Mouse (Mus musculus) thymus, adult 2 months (tissue): ENCODE measurements at regions not wholly inside any gene's neighbourhood (a gene's known extent, or its start where the extent isn't known, plus 50 kb on each side); places are given as distances from the start of the nearest gene placed in this dataset.

Experiments
- DNase-seq: peaks from one replicate; pipeline ENCODE4 v3.0.0; 2021
- H3K27ac ChIP-seq: fragments of 200-500 bp; 2 replicates; pipeline ENCODE4 v1.5.1; 2012; ENCODE audit warnings: low read length, control low read depth; ENCODE audit not compliant: control insufficient read depth, insufficient read depth
- H3K27me3 ChIP-seq: fragments of 200-500 bp; 2 replicates; pipeline ENCODE4 v1.6.1; 2012; ENCODE audit warnings: mild to moderate bottlenecking, low read length, moderate library complexity, mixed read lengths; ENCODE audit not compliant: control insufficient read depth, insufficient read depth
- H3K36me3 ChIP-seq: fragments of 200-500 bp; 2 replicates; pipeline ENCODE4 v1.6.1; 2012; ENCODE audit warnings: mild to moderate bottlenecking, low read length, moderate library complexity; ENCODE audit not compliant: control insufficient read depth, insufficient read depth
- H3K4me1 ChIP-seq: fragments of 200-500 bp; replicated peaks from 2 replicates; pipeline ENCODE4 v1.6.1; 2012; ENCODE audit warnings: low read length; ENCODE audit not compliant: control insufficient read depth, insufficient read depth
- H3K4me3 ChIP-seq: fragments of 200-500 bp; 2 replicates; pipeline ENCODE4 v1.5.1; 2012; ENCODE audit warnings: mild to moderate bottlenecking, low read length, control low read depth, moderate library complexity; ENCODE audit not compliant: control insufficient read depth, insufficient read depth
- CTCF ChIP-seq: fragments of 200-500 bp; IDR thresholded peaks from 2 replicates; pipeline ENCODE4 v1.5.1; 2012; ENCODE audit warnings: mild to moderate bottlenecking, control low read depth, low read length, moderate library complexity, borderline replicate concordance; ENCODE audit not compliant: control insufficient read depth, poor library complexity, insufficient read depth; ENCODE audit errors: extremely low read depth
- POLR2A ChIP-seq: fragments of 200-500 bp; IDR thresholded peaks from 2 replicates; pipeline ENCODE4 v1.6.1; 2012; ENCODE audit warnings: mild to moderate bottlenecking, low read length, control low read depth, moderate library complexity; ENCODE audit not compliant: control insufficient read depth, poor library complexity, insufficient read depth; ENCODE audit errors: extremely low read depth
- WGBS: fragments of 180-500 bp; shearing (Covaris S2); methylation state at CpG from one replicate; pipeline ENCODE4 v1.1.7; 2018; 5-methylcytosine and 5-hydroxymethylcytosine counted together

- H3K4me3 ChIP-seq, result no peak overlapping the region
- no peak overlapping the region for H3K27ac ChIP-seq
- WGBS, result 87% methylated on average over 2 of the region's 2 CpGs
- no peaks in the 10 kb centered on the region for H3K36me3 ChIP-seq
- H3K27me3 ChIP-seq, result no peaks in the 10 kb centered on the region
- DNase-seq, result no peak
- no peaks in the 10 kb centered on the region for H3K4me1 ChIP-seq
- TF ChIP-seq POLR2A (no peak), CTCF (no peak)
Observed at GRCm38 (mm10) chr11:111747947-111748322, 682.0 kb downstream of the Kcnj2 start.

GRCm38 (mm10) chr11:111748496-111748895 lies 682.5 kb downstream of the Kcnj2 start:
- Histone ChIP-seq H3K36me3 (no peaks in the 10 kb centered on the region), H3K27me3 (no peaks in the 10 kb centered on the region), H3K4me3 (no peak overlapping the region), H3K27ac (no peak overlapping the region), H3K4me1 (no peaks in the 10 kb centered on the region)
- TF ChIP-seq CTCF (no peak), POLR2A (no peak)
- WGBS, result 95% methylated on average over 1 of the region's 1 CpGs
- DNase-seq, result no peak

GRCm38 (mm10) chr11:111754735-111755134 lies 688.8 kb downstream of the Kcnj2 start:
- WGBS, result 95% methylated on average over 2 of the region's 2 CpGs
- Histone ChIP-seq H3K4me3 (no peak overlapping the region), H3K27ac (no peak overlapping the region), H3K36me3 (no peaks in the 10 kb centered on the region), H3K4me1 (no peaks in the 10 kb centered on the region), H3K27me3 (no peaks in the 10 kb centered on the region)
- TF ChIP-seq CTCF (no peak), POLR2A (no peak)
- DNase-seq, result no peak

GRCm38 (mm10) chr11:111763081-111763480 lies 697.1 kb downstream of the Kcnj2 start:
- TF ChIP-seq POLR2A, result no peak
- TF ChIP-seq CTCF, result no peak
- Histone ChIP-seq H3K27me3 (no peaks in the 10 kb centered on the region), H3K4me3 (no peak overlapping the region), H3K4me1 (no peaks in the 10 kb centered on the region), H3K36me3 (no peaks in the 10 kb centered on the region), H3K27ac (no peak overlapping the region)
- WGBS, result 94% methylated on average over 3 of the region's 3 CpGs
- DNase-seq, result no peak

- Histone ChIP-seq H3K27ac (no peak overlapping the region), H3K27me3 (no peaks in the 10 kb centered on the region), H3K4me1 (no peaks in the 10 kb centered on the region), H3K36me3 (no peaks in the 10 kb centered on the region), H3K4me3 (no peak overlapping the region)
- TF ChIP-seq POLR2A (no peak), CTCF (no peak)
- 70% methylated on average over 6 of the region's 6 CpGs for WGBS
- no peak for DNase-seq
Observed at GRCm38 (mm10) chr11:111766371-111767011, 700.5 kb downstream of the Kcnj2 start.

GRCm38 (mm10) chr11:111767012-111767392 lies 701.0 kb downstream of the Kcnj2 start:
- TF ChIP-seq CTCF (no peak), POLR2A (no peak)
- WGBS, result 88% methylated on average over 1 of the region's 1 CpGs
- H3K27me3 ChIP-seq, result no peaks in the 10 kb centered on the region
- no peaks in the 10 kb centered on the region for H3K36me3 ChIP-seq
- DNase-seq, result no peak
- no peaks in the 10 kb centered on the region for H3K4me1 ChIP-seq
- H3K27ac ChIP-seq, result no peak overlapping the region
- H3K4me3 ChIP-seq, result no peak overlapping the region
